Mouse (Mus musculus): ENCODE measurements around the gene Gm36028. TPM values are rescaled to one million over a fixed set of nuclear protein-coding genes. Genes with fewer than 3 reads are reported as not detected.

Gene Gm36028
- polyA plus RNA-seq (2015; fragmentation: Nextera tagmentation; extraction: Ambion mirVana) = 0.93 and 1.1 TPM in 2 replicates

GRCm38 (mm10) chr16:37861029-37861428 is at the start of gene Gm36028:
TSS of gene Gm36028 (minus strand) at chr16:37861146.
- Histone ChIP-seq H3K4me3 (replicated peaks) (no peak within 1 kb of the TSS), H3K9ac (no peak within 1 kb of the TSS), H3K36me3 (no peaks in the 10 kb centered on the region), H3K4me2 (no peak within 1 kb of the TSS), H3K27me3 (replicated peaks) (no peaks in the 10 kb centered on the region), H3K4me1 (no peaks in the 10 kb centered on the region), H3K27ac (no peak within 1 kb of the TSS), H3K9me3 (no peaks in the 10 kb centered on the region)
- WGBS = 68% methylated on average over 7 of the region's 7 CpGs
- no peak for ATAC-seq (ENCODE audit: insufficient read depth, low FRiP score, low read depth)

DNA sequence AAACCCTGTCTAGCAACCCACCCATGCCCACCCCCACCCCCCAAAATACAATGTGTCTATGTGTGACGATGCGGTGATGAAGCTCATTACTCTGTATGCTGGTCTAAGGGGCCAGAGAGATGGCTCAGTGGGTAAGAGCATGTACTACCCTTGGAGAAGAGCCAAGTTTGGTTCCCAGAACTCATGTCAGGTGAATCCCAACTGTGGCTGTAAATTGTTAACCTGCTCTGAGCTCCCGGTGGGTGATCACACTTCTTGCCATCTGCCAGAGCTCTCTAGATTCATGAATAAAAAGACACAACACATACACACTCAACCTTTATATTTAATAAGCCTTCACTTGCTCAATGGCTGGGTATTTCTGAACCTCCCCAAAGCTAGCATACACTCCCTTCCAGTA is 45.5 kb upstream of the Gm36028 start:
- Histone ChIP-seq H3K27me3 (replicated peaks) (no peaks in the 10 kb centered on the region), H3K36me3 (no peaks in the 10 kb centered on the region), H3K9me3 (no peaks in the 10 kb centered on the region), H3K4me2 (no peak overlapping the region), H3K4me3 (replicated peaks) (no peak overlapping the region), H3K27ac (no peak overlapping the region), H3K9ac (no peak overlapping the region), H3K4me1 (no peaks in the 10 kb centered on the region)
- ATAC-seq (ENCODE audit: insufficient read depth, low FRiP score, low read depth) = no peak
- WGBS = 93% methylated on average over 3 of the region's 3 CpGs

GRCm38 (mm10) chr16:37901318-37901717 is 40.4 kb upstream of the Gm36028 start:
- ATAC-seq (ENCODE audit: insufficient read depth, low FRiP score, low read depth) = no peak
- Histone ChIP-seq H3K4me1 (no peaks in the 10 kb centered on the region; the same call in 1 of the 2 replicates), H3K4me3 (replicated peaks) (no peak overlapping the region), H3K9ac (no peak overlapping the region), H3K9me3 (no peaks in the 10 kb centered on the region), H3K27me3 (replicated peaks) (no peaks in the 10 kb centered on the region), H3K36me3 (no peaks in the 10 kb centered on the region), H3K4me2 (no peak overlapping the region), H3K27ac (no peak overlapping the region)
- 41% methylated on average over 11 of the region's 11 CpGs for WGBS

GRCm38 (mm10) chr16:37899357-37899756 is 38.4 kb upstream of the Gm36028 start:
- Histone ChIP-seq H3K27ac (no peak overlapping the region), H3K4me1 (no peaks in the 10 kb centered on the region; the same call in 1 of the 2 replicates), H3K36me3 (no peaks in the 10 kb centered on the region), H3K4me3 (replicated peaks) (no peak overlapping the region), H3K27me3 (replicated peaks) (no peaks in the 10 kb centered on the region), H3K9me3 (no peaks in the 10 kb centered on the region), H3K9ac (no peak overlapping the region), H3K4me2 (no peak overlapping the region)
- no peak for ATAC-seq (ENCODE audit: insufficient read depth, low FRiP score, low read depth)
- 36% methylated on average over 2 of the region's 2 CpGs for WGBS

DNA sequence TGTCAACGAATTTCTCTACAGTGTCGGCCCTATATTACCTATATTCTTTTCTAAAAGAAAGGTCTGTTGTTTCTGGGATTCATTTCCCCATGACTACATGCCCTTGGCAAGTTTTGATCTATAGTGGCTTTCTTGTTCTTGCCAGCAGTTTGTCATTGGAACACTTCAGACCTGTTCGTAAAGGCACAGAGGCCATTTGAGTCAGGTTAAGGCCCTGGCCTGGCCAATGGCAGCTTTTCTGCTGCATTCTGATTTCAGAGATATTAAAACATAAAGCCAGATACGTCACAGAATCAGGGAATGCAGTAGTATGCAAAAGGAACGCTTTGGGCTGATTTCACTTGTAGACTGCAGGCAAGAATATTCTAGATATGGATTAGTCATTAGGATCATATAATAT is 37.8 kb upstream of the Gm36028 start:
- H3K4me3 ChIP-seq (replicated peaks) = no peak overlapping the region
- no peaks in the 10 kb centered on the region; the same call in 1 of the 2 replicates for H3K4me1 ChIP-seq
- 79% methylated on average over 5 of the region's 5 CpGs for WGBS
- H3K9ac ChIP-seq = no peak overlapping the region
- H3K27me3 ChIP-seq (replicated peaks) = no peaks in the 10 kb centered on the region
- no peak overlapping the region for H3K4me2 ChIP-seq
- H3K36me3 ChIP-seq = no peaks in the 10 kb centered on the region
- no peaks in the 10 kb centered on the region for H3K9me3 ChIP-seq
- no peak for ATAC-seq (ENCODE audit: insufficient read depth, low FRiP score, low read depth)
- H3K27ac ChIP-seq = no peak overlapping the region

GRCm38 (mm10) chr16:37893942-37894341 is 33.0 kb upstream of the Gm36028 start:
- H3K36me3 ChIP-seq = no peaks in the 10 kb centered on the region
- H3K4me2 ChIP-seq = no peak overlapping the region
- H3K4me3 ChIP-seq (replicated peaks) = no peak overlapping the region
- 63% methylated on average over 2 of the region's 2 CpGs for WGBS
- H3K9me3 ChIP-seq = no peaks in the 10 kb centered on the region
- H3K27ac ChIP-seq = no peak overlapping the region
- peak; percentile 79 for ATAC-seq (ENCODE audit: insufficient read depth, low FRiP score, low read depth)
- H3K9ac ChIP-seq = no peak overlapping the region
- H3K27me3 ChIP-seq (replicated peaks) = no peaks in the 10 kb centered on the region
- peaks cover 7% of the 10 kb centered on the region; the same call in 1 of the 2 replicates for H3K4me1 ChIP-seq

- no peak for ATAC-seq (ENCODE audit: insufficient read depth, low FRiP score, low read depth)
- WGBS = 49% methylated on average over 6 of the region's 6 CpGs
- H3K4me3 ChIP-seq (replicated peaks) = no peak overlapping the region
- no peak overlapping the region for H3K9ac ChIP-seq
- no peaks in the 10 kb centered on the region for H3K9me3 ChIP-seq
- no peaks in the 10 kb centered on the region for H3K27me3 ChIP-seq (replicated peaks)
- H3K36me3 ChIP-seq = no peaks in the 10 kb centered on the region
- no peak overlapping the region for H3K4me2 ChIP-seq
- peaks cover 7% of the 10 kb centered on the region; the same call in 1 of the 2 replicates for H3K4me1 ChIP-seq
- H3K27ac ChIP-seq = peak overlapping the region; percentile 7; the same call in 1 of the 2 replicates
Observed at GRCm38 (mm10) chr16:37893381-37893780, 32.4 kb upstream of the Gm36028 start.

DNA sequence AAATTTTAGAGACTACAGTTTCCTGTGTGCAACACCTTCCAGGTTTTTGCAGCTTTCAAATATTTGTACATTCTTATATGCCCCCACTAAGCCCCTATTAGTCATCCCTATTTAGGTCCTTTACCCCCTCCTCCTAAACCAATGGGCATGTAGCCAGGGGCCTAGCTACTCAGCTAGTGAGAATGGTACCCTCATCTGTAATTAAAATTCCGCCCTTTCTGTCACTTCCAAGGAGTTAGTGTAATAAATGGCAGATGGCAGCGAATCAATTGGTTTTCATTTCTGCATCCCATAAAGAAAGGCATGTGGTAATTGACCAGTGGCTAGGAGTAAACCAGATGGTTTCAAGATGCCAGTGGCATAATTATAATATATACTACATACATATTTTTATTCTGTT is 31.7 kb upstream of the Gm36028 start:
- Histone ChIP-seq H3K27ac (no peak overlapping the region), H3K27me3 (replicated peaks) (no peaks in the 10 kb centered on the region), H3K4me2 (no peak overlapping the region), H3K4me3 (replicated peaks) (no peak overlapping the region), H3K4me1 (peaks cover 7% of the 10 kb centered on the region; the same call in 1 of the 2 replicates), H3K9ac (no peak overlapping the region), H3K9me3 (no peaks in the 10 kb centered on the region), H3K36me3 (no peaks in the 10 kb centered on the region)
- ATAC-seq (ENCODE audit: insufficient read depth, low FRiP score, low read depth) = no peak
- 64% methylated on average over 2 of the region's 2 CpGs for WGBS

DNA sequence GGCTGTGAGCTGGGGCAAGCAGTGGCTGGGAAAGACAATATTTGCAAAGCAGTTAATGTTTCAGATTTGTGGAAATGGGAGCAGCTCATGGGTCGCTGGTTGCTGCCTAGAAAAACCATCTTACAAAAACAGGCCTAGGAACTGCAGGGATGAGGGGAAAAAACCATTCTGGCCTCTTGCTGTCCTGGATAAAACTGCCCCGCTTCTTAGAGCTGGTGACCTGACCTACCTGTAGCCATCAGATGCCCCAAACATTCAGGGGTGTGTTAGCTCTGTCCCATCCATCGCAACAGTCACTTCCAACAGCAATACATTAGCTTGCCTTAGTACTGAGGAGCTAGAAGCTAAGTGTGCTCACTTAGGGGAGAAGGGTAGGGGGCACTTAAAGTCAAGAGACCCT is 28.0 kb upstream of the Gm36028 start:
- Histone ChIP-seq H3K36me3 (no peaks in the 10 kb centered on the region; the same call in 1 of the 2 replicates), H3K4me2 (no peak overlapping the region), H3K27ac (no peak overlapping the region), H3K4me1 (peaks cover 7% of the 10 kb centered on the region; the same call in 1 of the 2 replicates), H3K9ac (no peak overlapping the region), H3K4me3 (replicated peaks) (no peak overlapping the region), H3K27me3 (replicated peaks) (no peaks in the 10 kb centered on the region), H3K9me3 (no peaks in the 10 kb centered on the region)
- 89% methylated on average over 3 of the region's 3 CpGs for WGBS
- no peak for ATAC-seq (ENCODE audit: insufficient read depth, low FRiP score, low read depth)

- no peaks in the 10 kb centered on the region for H3K27me3 ChIP-seq (replicated peaks)
- H3K27ac ChIP-seq = no peak overlapping the region
- WGBS = 71% methylated on average over 2 of the region's 2 CpGs
- no peaks in the 10 kb centered on the region for H3K4me1 ChIP-seq
- no peak overlapping the region for H3K4me2 ChIP-seq
- H3K9me3 ChIP-seq = no peaks in the 10 kb centered on the region
- ATAC-seq (ENCODE audit: insufficient read depth, low FRiP score, low read depth) = no peak
- H3K36me3 ChIP-seq = peaks cover 15% of the 10 kb centered on the region
- no peak overlapping the region for H3K4me3 ChIP-seq (replicated peaks)
- no peak overlapping the region for H3K9ac ChIP-seq
Observed at GRCm38 (mm10) chr16:37881168-37881567, 20.2 kb upstream of the Gm36028 start.

DNA sequence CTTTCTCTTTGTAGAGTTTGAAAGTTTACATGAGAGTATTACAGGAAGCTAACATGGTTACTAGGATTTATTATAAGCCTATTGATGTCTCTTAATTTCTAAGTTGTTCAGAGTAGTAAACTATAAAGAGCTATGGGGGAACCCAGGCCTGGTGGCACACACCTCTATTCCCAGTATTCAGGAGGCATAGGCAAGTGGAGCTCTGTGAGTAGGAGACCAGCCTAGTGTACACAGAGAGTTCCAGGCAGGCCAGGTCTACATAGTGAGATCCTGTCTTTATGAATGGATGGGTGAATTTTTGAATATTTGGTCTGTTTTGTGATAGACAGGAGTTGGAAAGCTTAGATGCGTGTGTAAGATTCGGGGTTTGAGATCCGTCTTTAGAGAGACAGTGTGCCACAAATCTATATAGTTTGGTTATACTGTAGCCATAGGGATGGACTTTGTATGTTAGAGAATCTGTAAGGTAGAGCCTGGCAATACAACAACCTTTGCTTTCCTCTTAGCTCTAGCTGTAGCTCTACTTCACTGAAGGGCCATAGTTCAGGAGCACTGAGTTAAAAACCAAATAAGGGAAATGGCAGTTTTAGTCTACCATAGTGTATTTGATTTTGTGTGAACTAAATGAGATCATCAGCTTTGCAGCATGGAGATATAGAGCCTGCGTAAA is 18.9 kb upstream of the Gm36028 start:
- peaks cover 15% of the 10 kb centered on the region for H3K36me3 ChIP-seq
- H3K9ac ChIP-seq = no peak overlapping the region
- H3K4me3 ChIP-seq (replicated peaks) = no peak overlapping the region
- H3K4me2 ChIP-seq = no peak overlapping the region
- WGBS = 91% methylated on average over 4 of the region's 4 CpGs
- H3K27me3 ChIP-seq (replicated peaks) = no peaks in the 10 kb centered on the region
- no peak overlapping the region for H3K27ac ChIP-seq
- H3K4me1 ChIP-seq = no peaks in the 10 kb centered on the region
- no peak for ATAC-seq (ENCODE audit: insufficient read depth, low FRiP score, low read depth)
- no peaks in the 10 kb centered on the region for H3K9me3 ChIP-seq

DNA sequence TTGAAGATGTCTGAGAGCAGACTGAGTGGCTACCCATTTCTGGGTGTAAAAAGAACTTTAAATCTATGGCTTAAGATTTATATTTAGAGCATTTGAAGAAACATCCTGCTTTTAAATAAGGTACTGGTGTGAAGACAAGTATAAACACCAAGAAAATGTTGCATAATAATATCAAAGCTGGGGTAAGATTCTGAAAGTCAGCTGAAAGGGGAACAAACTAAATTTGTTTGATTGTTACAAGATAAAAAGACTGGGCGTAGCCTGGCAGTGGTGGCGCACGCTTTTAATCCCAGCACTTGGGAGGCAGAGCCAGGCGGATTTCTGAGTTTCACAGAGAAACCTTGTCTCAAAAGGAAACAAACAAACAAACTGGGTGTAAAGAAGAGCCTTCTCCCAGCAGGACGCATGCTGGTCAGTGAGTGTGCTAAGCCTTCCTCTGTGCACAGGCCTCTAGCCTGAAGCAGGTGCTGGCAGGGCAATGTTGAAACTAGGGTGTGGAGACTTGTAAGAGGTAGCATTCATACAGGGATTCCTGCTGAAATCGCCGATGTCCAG is 18.1 kb upstream of the Gm36028 start:
- ATAC-seq (ENCODE audit: insufficient read depth, low FRiP score, low read depth) = no peak
- H3K4me3 ChIP-seq (replicated peaks) = no peak overlapping the region
- no peaks in the 10 kb centered on the region for H3K9me3 ChIP-seq
- no peak overlapping the region for H3K27ac ChIP-seq
- no peaks in the 10 kb centered on the region for H3K27me3 ChIP-seq (replicated peaks)
- H3K4me2 ChIP-seq = no peak overlapping the region
- 88% methylated on average over 7 of the region's 7 CpGs for WGBS
- no peak overlapping the region for H3K9ac ChIP-seq
- H3K4me1 ChIP-seq = no peaks in the 10 kb centered on the region
- H3K36me3 ChIP-seq = peaks cover 15% of the 10 kb centered on the region

Data from stomach, embryonic 15.5 days (tissue).